Mouse (Mus musculus): ENCODE data around the gene Tmsb10.

GRCm38 (mm10) chr6:72932955-72933354, 25.6 kb downstream of the Tmsb10 start:
- TF ChIP-seq CTCF (conservative IDR thresholded peaks at IDR 0.05; ENCODE audit: low read length) (no peak), NANOG (IDR thresholded peaks at IDR 0.05; ENCODE audit: borderline replicate concordance, low read length) (no peak)
